Mouse (Mus musculus) NIH3T3 (cell line): ENCODE measurements around the gene Cep44.

Source experiments
- DNase-seq: peaks from one replicate; pipeline ENCODE4 v3.0.0-alpha.2; 2012; ENCODE audit warnings: low read depth

The Cep44 gene

GRCm38 (mm10) chr8:56550558-56551360, at the start of gene Cep44, which contains the start of gene Fbxo8:
Cep44 (minus strand) TSS chr8:56551047.
Fbxo8 (plus strand) TSS chr8:56551090.
- DNase-seq: peak; percentile 88

- DNase-seq: no peak
Observed at GRCm38 (mm10) chr8:56591502-56591901, 40.7 kb upstream of the Cep44 start.

GRCm38 (mm10) chr8:56591084-56591483, 40.2 kb upstream of the Cep44 start:
- no peak for DNase-seq

GRCm38 (mm10) chr8:56589004-56589403, 38.2 kb upstream of the Cep44 start:
- DNase-seq: no peak

- peak; percentile 7 for DNase-seq
Observed at GRCm38 (mm10) chr8:56582841-56583240, 32.0 kb upstream of the Cep44 start.

- no peak for DNase-seq
Observed at GRCm38 (mm10) chr8:56580918-56581317, 30.1 kb upstream of the Cep44 start.

- DNase-seq: no peak
Observed at GRCm38 (mm10) chr8:56566856-56567255, 16.0 kb upstream of the Cep44 start.

- DNase-seq: no peak
Observed at GRCm38 (mm10) chr8:56564399-56565047, 13.7 kb upstream of the Cep44 start.

- no peak for DNase-seq
Observed at GRCm38 (mm10) chr8:56552551-56553103, 1.8 kb upstream of the Cep44 start.

GRCm38 (mm10) chr8:56552045-56552444, 1.2 kb upstream of the Cep44 start:
- DNase-seq: peak; percentile 5

GRCm38 (mm10) chr8:56551361-56551852, 560 bp upstream of the Cep44 start:
- peak; percentile 93 for DNase-seq

GRCm38 (mm10) chr8:56547866-56548265, 3.0 kb downstream of the Cep44 start:
- DNase-seq: no peak

- DNase-seq: no peak
Observed at GRCm38 (mm10) chr8:56540706-56541105, 10.1 kb downstream of the Cep44 start.

GRCm38 (mm10) chr8:56530359-56530758, 20.5 kb downstream of the Cep44 start:
- peak; percentile 88 for DNase-seq

GRCm38 (mm10) chr8:56528869-56529268, 22.0 kb downstream of the Cep44 start:
- no peak for DNase-seq

GRCm38 (mm10) chr8:56521051-56521450, 29.8 kb downstream of the Cep44 start:
- peak; percentile 3 for DNase-seq

- no peak for DNase-seq
Observed at GRCm38 (mm10) chr8:56520249-56520648, 30.6 kb downstream of the Cep44 start.

GRCm38 (mm10) chr8:56518848-56519247, 32.0 kb downstream of the Cep44 start:
- no peak for DNase-seq

- DNase-seq: no peak
Observed at GRCm38 (mm10) chr8:56508952-56509479, 41.8 kb downstream of the Cep44 start.

- DNase-seq: no peak
Observed at GRCm38 (mm10) chr8:56508318-56508951, 42.4 kb downstream of the Cep44 start.

GRCm38 (mm10) chr8:56501911-56502310, 48.9 kb downstream of the Cep44 start:
- no peak for DNase-seq

GRCm38 (mm10) chr8:56489496-56489895, 61.4 kb downstream of the Cep44 start:
- peak; percentile 7 for DNase-seq
